Mouse (Mus musculus): ENCODE results near the gene Copz1.

The Copz1 gene

DNA sequence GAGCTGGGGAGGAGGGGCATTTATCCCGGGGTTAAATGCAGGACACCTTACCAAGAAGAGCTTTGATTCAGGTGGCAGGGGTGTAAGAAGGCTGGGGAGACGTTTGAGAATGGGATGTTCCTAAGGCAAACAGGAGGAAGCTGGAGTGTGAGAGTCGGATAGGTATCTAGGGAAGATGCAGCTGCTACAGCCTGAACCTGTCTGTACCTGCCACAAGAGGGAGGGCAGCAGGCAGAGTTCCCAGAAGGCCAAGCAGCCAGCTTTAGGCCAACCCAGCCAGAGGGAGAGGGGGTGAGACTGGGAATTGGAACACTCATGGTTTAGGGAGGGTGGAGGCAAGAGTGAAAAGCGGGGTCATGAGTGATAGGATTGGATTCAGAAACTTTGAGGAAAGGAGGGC lies 68.3 kb downstream of the Copz1 start:
- DNase-seq, result no peak

DNA sequence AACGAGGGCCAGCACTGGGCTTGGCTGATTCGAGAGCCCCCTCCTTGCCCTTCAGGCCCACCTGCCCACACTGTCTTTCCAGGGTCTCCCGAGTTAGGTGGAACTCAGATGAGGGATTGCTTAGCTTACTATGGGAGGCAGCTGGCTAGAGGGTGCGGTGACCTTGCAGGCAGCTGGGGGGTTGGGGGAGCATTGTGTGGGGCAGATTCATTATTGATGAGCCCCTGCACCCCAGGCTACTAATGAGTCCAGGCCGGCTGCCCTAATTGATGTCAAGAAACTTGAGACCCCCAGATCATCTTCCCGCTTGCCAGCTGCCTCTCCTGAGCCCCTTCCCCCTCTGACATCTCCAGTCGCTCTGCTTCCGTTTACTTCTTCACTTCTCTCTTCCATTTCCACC lies 69.0 kb downstream of the Copz1 start:
- no peak for DNase-seq

DNA sequence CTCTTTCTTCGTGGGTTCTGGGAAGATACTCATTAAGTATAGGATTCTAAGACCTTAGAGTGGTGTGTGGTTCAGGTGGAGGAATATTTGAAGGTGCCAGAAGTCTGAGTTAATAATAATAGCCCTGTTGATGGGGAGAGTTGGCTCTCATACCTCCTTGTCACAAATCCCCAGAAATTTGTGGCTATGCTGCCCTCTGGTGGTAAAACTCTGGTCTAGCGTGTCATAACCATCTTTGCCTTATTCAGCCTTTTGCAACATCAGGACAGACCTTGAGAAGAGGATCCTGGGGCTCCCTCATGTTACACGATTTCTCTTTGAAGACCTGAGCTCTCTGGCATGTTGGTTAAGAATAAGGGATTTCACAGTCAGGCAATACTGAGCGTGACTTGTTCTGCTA lies 69.9 kb downstream of the Copz1 start:
- peak; percentile 39 to 61 for DNase-seq

DNA sequence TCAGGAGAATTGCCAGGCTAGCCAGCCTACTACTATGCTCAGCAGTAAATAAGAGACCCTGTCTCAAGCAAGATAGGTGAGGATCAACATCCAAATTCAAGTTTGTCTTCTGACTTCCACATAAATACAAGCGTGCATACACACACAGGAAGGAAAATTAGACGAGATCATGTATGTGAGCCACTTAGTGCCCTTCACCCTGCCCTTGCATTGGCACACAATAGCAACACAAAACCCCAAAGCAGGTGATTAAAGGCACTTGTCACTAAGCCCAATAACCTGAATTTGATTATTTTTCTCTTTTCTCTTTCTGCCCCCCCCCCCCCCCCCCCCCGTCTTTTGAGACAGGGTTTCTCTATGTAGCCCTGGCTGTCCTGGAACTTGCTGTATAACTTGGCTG lies 70.5 kb downstream of the Copz1 start:
- DNase-seq, result no peak

- no peak for DNase-seq
Observed at GRCm38 (mm10) chr15:103343556-103343955, 71.0 kb downstream of the Copz1 start.

DNA sequence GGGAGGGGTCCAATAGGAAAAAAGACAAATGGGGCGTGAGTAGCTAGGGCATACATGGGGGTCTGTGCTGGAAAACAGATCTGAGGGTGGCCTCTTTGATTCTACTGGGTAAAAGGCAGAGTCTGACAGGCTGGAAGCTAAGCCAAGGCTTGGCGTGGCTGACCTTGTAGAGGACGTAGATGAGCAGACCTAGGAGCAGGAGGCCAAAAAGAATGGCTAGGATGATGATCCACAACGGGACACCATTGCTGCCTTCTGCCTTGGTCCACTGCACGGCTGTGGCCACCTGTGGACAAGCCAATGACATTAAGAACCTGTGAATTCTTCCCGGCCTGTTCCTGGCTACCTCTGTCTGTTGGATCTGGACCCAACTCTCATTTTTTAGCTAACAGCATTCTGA lies 73.3 kb downstream of the Copz1 start:
- no peak for DNase-seq

- DNase-seq, result peak; percentile 52 to 69
Observed at GRCm38 (mm10) chr15:103347275-103347684, 74.8 kb downstream of the Copz1 start.
